Mouse (Mus musculus): ENCODE measurements at regions not wholly inside any gene's neighbourhood (a gene's known extent, or its start where the extent isn't known, plus 50 kb on each side); places are given as distances from the start of the nearest gene placed in this dataset.

DNA sequence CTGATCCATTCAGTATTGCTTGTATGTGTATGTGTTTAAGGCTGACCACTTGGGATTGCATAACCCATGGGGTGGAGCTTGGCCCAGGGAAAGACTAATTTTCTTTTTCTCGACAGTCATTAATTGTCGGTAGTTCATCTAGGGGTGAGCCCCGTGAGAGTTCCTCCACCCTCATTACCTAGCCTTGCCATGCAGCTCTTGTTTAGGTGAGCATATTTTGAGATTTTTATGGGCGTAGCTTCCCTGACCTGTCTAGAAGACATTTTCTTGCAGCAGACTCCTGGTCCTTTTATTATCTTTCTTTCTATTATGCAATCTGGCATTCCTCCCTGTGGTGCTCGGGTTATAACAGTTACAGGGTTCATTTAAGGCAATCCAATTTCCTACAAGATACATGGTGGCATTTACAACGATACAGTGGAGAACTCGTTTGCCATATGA, 74.4 kb upstream of the Raph1 start:
- TF ChIP-seq CTCF (IDR thresholded peaks at IDR 0.05; ENCODE audit: low read depth) (no peak), EP300 (IDR thresholded peaks at IDR 0.05; ENCODE audit: low read depth) (no peak)
